Mouse (Mus musculus) ES-Bruce4 (cell line): Measurements from ENCODE around the gene Ttc13. TPM values are rescaled to one million over a fixed set of nuclear protein-coding genes. Genes with fewer than 3 reads are reported as not detected.

Experiments
- H3K27ac ChIP-seq: 2 replicates; pipeline ENCODE4 v1.5.1; 2012; ENCODE audit warnings: low read length, inconsistent platforms; ENCODE audit not compliant: insufficient read depth
- H3K27me3 ChIP-seq: 2 replicates; pipeline ENCODE4 v1.6.1; 2012; ENCODE audit warnings: mild to moderate bottlenecking, low read length, inconsistent platforms; ENCODE audit not compliant: control insufficient read depth, poor library complexity, insufficient read depth, severe bottlenecking
- H3K36me3 ChIP-seq: 2 replicates; pipeline ENCODE4 v1.6.1; 2012; ENCODE audit warnings: inconsistent platforms, mild to moderate bottlenecking, low read length, moderate library complexity; ENCODE audit not compliant: control insufficient read depth, poor library complexity, insufficient read depth, severe bottlenecking
- H3K4me1 ChIP-seq: one replicate; pipeline ENCODE4 v1.8.1; 2011; ENCODE audit warnings: low read length; ENCODE audit not compliant: control insufficient read depth, insufficient read depth
- H3K4me3 ChIP-seq: 2 replicates; pipeline ENCODE4 v1.5.1; 2011; ENCODE audit warnings: low read depth, mild to moderate bottlenecking, low read length
- H3K9ac ChIP-seq: 2 replicates; pipeline ENCODE4 v1.6.1; 2012; ENCODE audit warnings: low read depth, mild to moderate bottlenecking, inconsistent platforms; ENCODE audit not compliant: poor library complexity, severe bottlenecking
- H3K9me3 ChIP-seq: replicated peaks from 2 replicates; pipeline ENCODE4 v1.6.1; 2012; ENCODE audit warnings: mild to moderate bottlenecking, low read length, inconsistent platforms; ENCODE audit not compliant: control insufficient read depth, poor library complexity, insufficient read depth, severe bottlenecking
- CTCF ChIP-seq: IDR thresholded peaks from one replicate; pipeline ENCODE4 v1.8.1; 2011; ENCODE audit warnings: low read depth, low read length
- EP300 ChIP-seq: IDR thresholded peaks from 2 replicates; pipeline ENCODE4 v1.6.1; 2011; ENCODE audit warnings: low read depth, low read length; ENCODE audit not compliant: insufficient read depth
- POLR2A ChIP-seq: IDR thresholded peaks from one replicate; pipeline ENCODE4 v1.8.1; 2011; ENCODE audit warnings: low read length; ENCODE audit not compliant: insufficient read depth
- polyA plus RNA-seq: library from polyadenylated mRNA; stranded (reverse); fragments of >200 nt; gene quantifications from 2 replicates; pipeline ENCODE4 v1.2.4, GENCODE M21; 2011; ENCODE audit warnings: low read depth; ENCODE audit not compliant: missing spikeins, insufficient read depth, insufficient read length

Gene Ttc13
- polyA plus RNA-seq, 1 experiment = 57.1 TPM

- Histone ChIP-seq H3K27me3 (no peaks in the 10 kb centered on the region), H3K9ac (no peak overlapping the region), H3K36me3 (peaks cover 23% of the 10 kb centered on the region), H3K4me3 (no peak overlapping the region), H3K27ac (no peak overlapping the region), H3K4me1 (no peaks in the 10 kb centered on the region), H3K9me3 (no peaks in the 10 kb centered on the region)
- TF ChIP-seq POLR2A = no peak
- no peak for TF ChIP-seq CTCF
- no peak for TF ChIP-seq EP300
These were observed 20.8 kb downstream of the Ttc13 start for GRCm38 (mm10) chr8:124701023-124701422.

GRCm38 (mm10) chr8:124700271-124700670 lies 21.5 kb downstream of the Ttc13 start:
- Histone ChIP-seq H3K36me3 (peaks cover 24% of the 10 kb centered on the region), H3K4me3 (no peak overlapping the region), H3K4me1 (no peaks in the 10 kb centered on the region), H3K9ac (no peak overlapping the region), H3K9me3 (no peaks in the 10 kb centered on the region), H3K27me3 (no peaks in the 10 kb centered on the region), H3K27ac (no peak overlapping the region)
- TF ChIP-seq EP300 = no peak
- TF ChIP-seq POLR2A = no peak
- no peak for TF ChIP-seq CTCF

DNA sequence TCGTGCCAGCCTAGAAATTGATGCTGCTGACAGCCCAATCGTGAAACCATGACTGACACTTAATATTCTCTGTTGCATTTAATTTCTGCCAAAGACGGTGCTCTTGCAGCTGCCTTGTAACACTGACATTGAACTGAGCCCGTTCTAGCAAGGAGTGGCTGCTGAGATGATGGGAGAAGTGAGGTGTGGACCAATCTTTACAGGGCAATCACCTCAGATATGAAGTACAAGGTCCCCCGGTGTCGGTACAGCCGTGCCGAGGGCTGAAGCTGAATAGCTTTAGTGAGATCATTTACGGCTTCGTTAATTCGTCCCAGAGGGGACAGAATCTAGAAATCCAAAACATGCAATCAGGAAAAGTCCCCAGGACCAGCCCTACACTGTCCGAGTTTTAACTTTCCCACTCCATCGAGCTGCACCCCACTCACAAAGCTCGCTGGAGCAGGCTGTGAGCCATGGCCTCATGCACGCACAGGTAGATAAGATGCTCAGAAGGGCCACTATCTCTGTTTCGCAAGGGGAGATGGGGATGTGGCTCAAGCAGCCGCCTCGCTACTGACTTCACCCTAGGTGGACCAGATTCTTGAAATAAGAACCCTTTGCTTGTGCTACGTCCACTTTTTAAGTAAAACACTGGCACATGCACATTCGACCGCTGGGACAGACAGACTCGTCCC lies 26.2 kb downstream of the Ttc13 start:
- Histone ChIP-seq H3K4me3 (no peak overlapping the region), H3K4me1 (no peaks in the 10 kb centered on the region), H3K9ac (no peak overlapping the region), H3K9me3 (no peaks in the 10 kb centered on the region), H3K27me3 (no peaks in the 10 kb centered on the region), H3K36me3 (peaks cover 30% of the 10 kb centered on the region), H3K27ac (no peak overlapping the region)
- TF ChIP-seq EP300 = no peak
- TF ChIP-seq CTCF = no peak
- no peak for TF ChIP-seq POLR2A

- H3K4me3 ChIP-seq = no peak overlapping the region
- no peaks in the 10 kb centered on the region for H3K9me3 ChIP-seq
- no peak overlapping the region for H3K9ac ChIP-seq
- no peak overlapping the region for H3K27ac ChIP-seq
- TF ChIP-seq EP300 (no peak), CTCF (no peak), POLR2A (no peak)
- H3K27me3 ChIP-seq = no peaks in the 10 kb centered on the region
- H3K36me3 ChIP-seq = peaks cover 27% of the 10 kb centered on the region
- no peaks in the 10 kb centered on the region for H3K4me1 ChIP-seq
These were observed 30.1 kb downstream of the Ttc13 start for GRCm38 (mm10) chr8:124691706-124692105.

DNA sequence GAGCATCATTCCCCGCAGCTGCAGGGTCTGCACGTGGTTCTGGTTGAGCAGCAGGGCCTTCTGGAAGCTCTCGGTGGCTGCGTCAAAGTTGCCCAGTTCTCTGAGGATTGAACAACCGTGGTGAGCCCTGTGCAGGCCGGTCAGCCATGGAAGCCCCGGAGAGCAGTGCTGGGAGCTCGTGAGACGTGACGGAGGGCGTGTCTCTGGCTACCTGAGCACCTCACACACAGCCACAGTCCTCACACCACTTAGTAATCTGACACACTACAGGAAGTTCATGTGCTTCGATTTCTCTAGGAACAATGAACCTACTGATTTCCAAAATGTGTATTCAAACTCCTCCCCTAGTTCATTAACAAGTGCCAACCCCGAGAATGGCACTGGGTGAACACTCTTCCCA lies 32.9 kb downstream of the Ttc13 start:
- H3K9me3 ChIP-seq = no peaks in the 10 kb centered on the region
- H3K36me3 ChIP-seq = peaks cover 20% of the 10 kb centered on the region
- no peaks in the 10 kb centered on the region for H3K27me3 ChIP-seq
- no peak overlapping the region for H3K27ac ChIP-seq
- TF ChIP-seq POLR2A (no peak), CTCF (no peak), EP300 (no peak)
- no peak overlapping the region for H3K9ac ChIP-seq
- no peak overlapping the region for H3K4me3 ChIP-seq
- no peaks in the 10 kb centered on the region for H3K4me1 ChIP-seq

DNA sequence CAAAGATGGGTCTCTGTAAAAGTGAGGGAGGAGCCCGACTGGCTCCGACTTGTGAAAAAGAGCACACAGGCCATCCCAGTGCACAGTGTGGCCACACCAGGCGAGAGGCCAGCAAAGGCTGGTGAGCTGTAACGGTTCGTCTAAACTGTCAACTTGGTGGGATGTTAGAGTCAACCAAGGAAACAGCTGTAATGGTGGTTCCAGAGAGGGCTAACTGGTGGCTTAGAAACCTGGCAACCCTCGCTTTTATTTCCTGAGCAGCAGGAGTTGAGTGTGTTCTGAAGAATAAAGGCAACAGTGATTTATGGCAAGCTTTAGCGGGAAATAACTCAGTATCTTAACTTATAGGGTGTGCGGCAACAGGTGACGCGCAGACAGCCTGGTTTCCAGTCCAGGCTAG lies 39.6 kb downstream of the Ttc13 start:
- no peaks in the 10 kb centered on the region for H3K27me3 ChIP-seq
- H3K4me3 ChIP-seq = no peak overlapping the region
- no peaks in the 10 kb centered on the region for H3K9me3 ChIP-seq
- H3K36me3 ChIP-seq = peaks cover 14% of the 10 kb centered on the region
- H3K27ac ChIP-seq = no peak overlapping the region
- TF ChIP-seq EP300 (no peak), POLR2A (no peak), CTCF (no peak)
- no peak overlapping the region for H3K9ac ChIP-seq
- H3K4me1 ChIP-seq = no peaks in the 10 kb centered on the region
